Mouse (Mus musculus) c-Kit-positive CD71-negative TER-119-negative erythroid progenitor cells, embryonic 14.5 days (primary cell): ENCODE measurements around the gene Gm3250.
"Not testable (repeated sequence)": the region's sequence is repeated elsewhere in the genome, so short reads cannot be mapped to it uniquely, and the experiment has no call there.

ENCODE experiments used
- DNase-seq: peaks from one replicate; pipeline ENCODE4 v3.0.0-alpha.2; 2013; ENCODE audit warnings: low read depth

The Gm3250 gene

DNA sequence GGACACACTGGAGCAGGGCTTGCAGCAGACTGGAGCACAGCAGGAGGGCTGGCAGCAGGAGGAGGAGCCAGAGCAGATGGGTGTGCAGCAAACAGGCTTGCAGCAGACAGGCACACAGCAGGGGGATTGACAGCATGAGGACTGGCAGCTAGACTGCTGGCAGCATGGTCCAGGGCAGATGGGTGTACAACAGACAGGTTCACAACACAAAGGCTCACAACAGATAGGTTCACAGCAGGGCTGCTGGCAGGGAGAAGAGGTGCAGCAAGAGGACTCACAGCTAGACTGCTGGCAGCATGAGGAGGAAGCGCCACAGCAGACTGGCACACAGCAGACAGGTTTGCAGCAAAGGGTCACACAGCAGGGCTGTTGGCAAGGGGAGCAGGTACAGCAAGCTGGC is 31.7 kb downstream of the Gm3250 start:
- not testable (repeated sequence) for DNase-seq

DNA sequence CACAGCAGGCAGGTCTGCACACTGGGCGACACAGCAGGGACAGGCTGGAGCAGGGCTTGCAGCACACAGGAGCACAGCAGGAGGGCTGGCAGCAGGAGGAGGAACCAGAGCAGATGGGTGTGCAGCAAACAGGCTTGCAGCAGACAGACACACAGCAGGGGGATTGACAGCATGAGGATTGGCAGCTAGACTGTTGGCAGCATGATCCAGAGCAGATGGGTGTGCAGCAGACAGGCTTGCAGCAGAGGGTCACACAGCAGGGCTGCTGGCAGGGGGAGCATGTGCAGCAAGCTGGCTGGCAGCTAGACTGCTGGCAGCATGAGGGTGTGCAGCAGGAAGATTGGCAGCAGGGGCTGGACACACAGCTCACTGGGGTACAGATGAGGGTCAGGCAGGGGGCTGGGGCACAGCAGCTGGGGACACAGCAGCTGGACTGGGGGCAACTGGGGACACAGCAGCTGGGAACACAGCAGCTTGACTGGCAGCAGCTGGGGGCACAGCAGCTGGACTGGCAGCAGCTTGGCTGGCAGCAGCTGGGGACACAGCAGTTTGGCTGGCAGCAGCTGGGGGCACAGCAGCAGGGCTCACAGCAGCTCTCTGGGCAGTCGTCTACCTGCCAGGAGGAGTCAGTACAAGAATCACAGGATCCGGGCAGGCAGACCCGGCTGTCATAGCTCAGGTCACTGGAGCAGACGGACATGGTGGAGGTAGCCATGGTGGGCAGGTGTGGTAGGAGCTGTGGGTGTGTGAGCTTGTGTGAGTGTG is 40.2 kb downstream of the Gm3250 start, which contains the start of gene Gm18596:
Gm18596 (minus strand) TSS at position 715 of the 765 bp plus-strand sequence.
- DNase-seq, result not testable (repeated sequence)

DNA sequence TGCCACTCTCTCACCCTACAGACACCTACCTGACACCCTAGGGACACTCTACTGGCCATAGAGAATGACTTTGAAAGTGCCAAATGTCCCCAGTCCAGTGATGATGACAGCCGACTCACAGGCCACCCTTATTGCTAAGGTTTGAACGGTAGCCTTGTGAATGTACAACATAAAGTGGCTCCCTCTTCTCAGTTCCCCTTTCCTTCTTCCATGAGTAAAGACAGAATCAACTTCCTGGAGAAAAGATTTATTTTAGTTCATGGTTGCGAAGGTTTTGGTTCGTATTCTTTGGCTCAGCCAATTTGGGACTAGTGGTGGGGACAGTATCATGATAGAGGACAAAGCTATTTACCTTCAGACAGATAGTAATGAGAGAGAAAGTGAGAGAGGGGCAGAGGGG is 43.4 kb downstream of the Gm3250 start:
- no peak for DNase-seq

GRCm38 (mm10) chr10:77735928-77736327 is 46.4 kb downstream of the Gm3250 start:
- DNase-seq, result no peak
